Mouse (Mus musculus): ENCODE measurements around the gene Rnaseh2c. TPM values are rescaled to one million over a fixed set of nuclear protein-coding genes. Genes with fewer than 3 reads are reported as not detected.

Rnaseh2c gene
- polyA plus RNA-seq, 1 experiment, result 56.5 TPM

- peak; percentile 80 to 90 for DNase-seq (ENCODE audit: extremely low spot score in 1 of 2, low spot score in 1 of 2)
Observed at GRCm38 (mm10) chr19:5572331-5573125, 29.1 kb upstream of the Rnaseh2c start.

- no peak for DNase-seq (ENCODE audit: extremely low spot score in 1 of 2, low spot score in 1 of 2)
Observed at GRCm38 (mm10) chr19:5575336-5575735, 26.3 kb upstream of the Rnaseh2c start.

GRCm38 (mm10) chr19:5579971-5580370, 21.7 kb upstream of the Rnaseh2c start:
- no peak for DNase-seq (ENCODE audit: extremely low spot score in 1 of 2, low spot score in 1 of 2)

- DNase-seq (ENCODE audit: extremely low spot score in 1 of 2, low spot score in 1 of 2), result no peak
Observed at GRCm38 (mm10) chr19:5580776-5581175, 20.9 kb upstream of the Rnaseh2c start.

GRCm38 (mm10) chr19:5581995-5582394, 19.7 kb upstream of the Rnaseh2c start:
- no peak for DNase-seq (ENCODE audit: extremely low spot score in 1 of 2, low spot score in 1 of 2)

GRCm38 (mm10) chr19:5589159-5589558, 12.5 kb upstream of the Rnaseh2c start:
- DNase-seq (ENCODE audit: extremely low spot score in 1 of 2, low spot score in 1 of 2), result no peak

- no peak for DNase-seq (ENCODE audit: extremely low spot score in 1 of 2, low spot score in 1 of 2)
Observed at GRCm38 (mm10) chr19:5591888-5592287, 9.8 kb upstream of the Rnaseh2c start.

GRCm38 (mm10) chr19:5599224-5599623, 2.4 kb upstream of the Rnaseh2c start:
- DNase-seq (ENCODE audit: extremely low spot score in 1 of 2, low spot score in 1 of 2), result no peak

- DNase-seq (ENCODE audit: extremely low spot score in 1 of 2, low spot score in 1 of 2), result no peak
Observed at GRCm38 (mm10) chr19:5603664-5604063, 2.0 kb downstream of the Rnaseh2c start.

GRCm38 (mm10) chr19:5605126-5605525, 3.5 kb downstream of the Rnaseh2c start:
- DNase-seq (ENCODE audit: extremely low spot score in 1 of 2, low spot score in 1 of 2), result no peak

- DNase-seq (ENCODE audit: extremely low spot score in 1 of 2, low spot score in 1 of 2), result no peak
Observed at GRCm38 (mm10) chr19:5606196-5606595, 4.5 kb downstream of the Rnaseh2c start.

- DNase-seq (ENCODE audit: extremely low spot score in 1 of 2, low spot score in 1 of 2), result no peak
Observed at GRCm38 (mm10) chr19:5607705-5608410, 6.2 kb downstream of the Rnaseh2c start.

- no peak for DNase-seq (ENCODE audit: extremely low spot score in 1 of 2, low spot score in 1 of 2)
Observed at GRCm38 (mm10) chr19:5608707-5609106, 7.0 kb downstream of the Rnaseh2c start.

- DNase-seq (ENCODE audit: extremely low spot score in 1 of 2, low spot score in 1 of 2), result no peak
Observed at GRCm38 (mm10) chr19:5609171-5609546, 7.5 kb downstream of the Rnaseh2c start.

- DNase-seq (ENCODE audit: extremely low spot score in 1 of 2, low spot score in 1 of 2), result peak; percentile 81 to 91
Observed at GRCm38 (mm10) chr19:5609547-5610404, 8.1 kb downstream of the Rnaseh2c start, which contains the start of gene Kat5. Kat5 (minus strand) TSS chr19:5610237.

GRCm38 (mm10) chr19:5611973-5612372, 10.3 kb downstream of the Rnaseh2c start:
- DNase-seq (ENCODE audit: extremely low spot score in 1 of 2, low spot score in 1 of 2), result no peak

- no peak for DNase-seq (ENCODE audit: extremely low spot score in 1 of 2, low spot score in 1 of 2)
Observed at GRCm38 (mm10) chr19:5612762-5613411, 11.2 kb downstream of the Rnaseh2c start.

GRCm38 (mm10) chr19:5614953-5615352, 13.3 kb downstream of the Rnaseh2c start:
- DNase-seq (ENCODE audit: extremely low spot score in 1 of 2, low spot score in 1 of 2), result no peak

GRCm38 (mm10) chr19:5620007-5620406, 18.3 kb downstream of the Rnaseh2c start:
- no peak for DNase-seq (ENCODE audit: extremely low spot score in 1 of 2, low spot score in 1 of 2)

- DNase-seq (ENCODE audit: extremely low spot score in 1 of 2, low spot score in 1 of 2), result no peak
Observed at GRCm38 (mm10) chr19:5621884-5622283, 20.2 kb downstream of the Rnaseh2c start.

All from frontal cortex, adult 2 months (tissue).